Mouse (Mus musculus): Measurements from ENCODE around the gene Ldb2.

Ldb2 gene

GRCm38 (mm10) chr5:44714508-44714907, 85.0 kb downstream of the Ldb2 start:
- DNase-seq (ENCODE audit: low spot score), result no peak

- no peak for DNase-seq (ENCODE audit: low spot score)
These were observed 86.2 kb downstream of the Ldb2 start for GRCm38 (mm10) chr5:44713181-44713789.

GRCm38 (mm10) chr5:44711211-44711610, 88.3 kb downstream of the Ldb2 start:
- DNase-seq (ENCODE audit: low spot score), result peak; percentile 64

GRCm38 (mm10) chr5:44710132-44710871, 89.2 kb downstream of the Ldb2 start:
- DNase-seq (ENCODE audit: low spot score), result no peak

- no peak for DNase-seq (ENCODE audit: low spot score)
These were observed 90.2 kb downstream of the Ldb2 start for GRCm38 (mm10) chr5:44709276-44709675.

GRCm38 (mm10) chr5:44707946-44708345, 91.5 kb downstream of the Ldb2 start:
- DNase-seq (ENCODE audit: low spot score), result no peak

GRCm38 (mm10) chr5:44706997-44707698, 92.3 kb downstream of the Ldb2 start:
- peak; percentile 59 for DNase-seq (ENCODE audit: low spot score)

- no peak for DNase-seq (ENCODE audit: low spot score)
These were observed 101.5 kb downstream of the Ldb2 start for GRCm38 (mm10) chr5:44697993-44698392.

- DNase-seq (ENCODE audit: low spot score), result no peak
These were observed 102.9 kb downstream of the Ldb2 start for GRCm38 (mm10) chr5:44696548-44696947.

GRCm38 (mm10) chr5:44693674-44694073, 105.8 kb downstream of the Ldb2 start:
- no peak for DNase-seq (ENCODE audit: low spot score)

- no peak for DNase-seq (ENCODE audit: low spot score)
These were observed 113.1 kb downstream of the Ldb2 start for GRCm38 (mm10) chr5:44686344-44686743.

- no peak for DNase-seq (ENCODE audit: low spot score)
These were observed 118.3 kb downstream of the Ldb2 start for GRCm38 (mm10) chr5:44681054-44681638.

- DNase-seq (ENCODE audit: low spot score), result no peak
These were observed 121.7 kb downstream of the Ldb2 start for GRCm38 (mm10) chr5:44677814-44678213.

- DNase-seq (ENCODE audit: low spot score), result no peak
These were observed 123.2 kb downstream of the Ldb2 start for GRCm38 (mm10) chr5:44676145-44676754.

- DNase-seq (ENCODE audit: low spot score), result no peak
These were observed 129.1 kb downstream of the Ldb2 start for GRCm38 (mm10) chr5:44670336-44670735.

- DNase-seq (ENCODE audit: low spot score), result no peak
These were observed 131.6 kb downstream of the Ldb2 start for GRCm38 (mm10) chr5:44667907-44668306.

GRCm38 (mm10) chr5:44667383-44667782, 132.1 kb downstream of the Ldb2 start:
- no peak for DNase-seq (ENCODE audit: low spot score)

- no peak for DNase-seq (ENCODE audit: low spot score)
These were observed 139.8 kb downstream of the Ldb2 start for GRCm38 (mm10) chr5:44659651-44660050.

- no peak for DNase-seq (ENCODE audit: low spot score)
These were observed 142.8 kb downstream of the Ldb2 start for GRCm38 (mm10) chr5:44656707-44657106.

- DNase-seq (ENCODE audit: low spot score), result no peak
These were observed 145.1 kb downstream of the Ldb2 start for GRCm38 (mm10) chr5:44654403-44654802.

GRCm38 (mm10) chr5:44646842-44647190, 152.7 kb downstream of the Ldb2 start:
- DNase-seq (ENCODE audit: low spot score), result no peak

Measured in lung, postnatal 25 days (tissue).